Mouse (Mus musculus): ENCODE measurements around the gene Wnt5a.

Gene Wnt5a

DNA sequence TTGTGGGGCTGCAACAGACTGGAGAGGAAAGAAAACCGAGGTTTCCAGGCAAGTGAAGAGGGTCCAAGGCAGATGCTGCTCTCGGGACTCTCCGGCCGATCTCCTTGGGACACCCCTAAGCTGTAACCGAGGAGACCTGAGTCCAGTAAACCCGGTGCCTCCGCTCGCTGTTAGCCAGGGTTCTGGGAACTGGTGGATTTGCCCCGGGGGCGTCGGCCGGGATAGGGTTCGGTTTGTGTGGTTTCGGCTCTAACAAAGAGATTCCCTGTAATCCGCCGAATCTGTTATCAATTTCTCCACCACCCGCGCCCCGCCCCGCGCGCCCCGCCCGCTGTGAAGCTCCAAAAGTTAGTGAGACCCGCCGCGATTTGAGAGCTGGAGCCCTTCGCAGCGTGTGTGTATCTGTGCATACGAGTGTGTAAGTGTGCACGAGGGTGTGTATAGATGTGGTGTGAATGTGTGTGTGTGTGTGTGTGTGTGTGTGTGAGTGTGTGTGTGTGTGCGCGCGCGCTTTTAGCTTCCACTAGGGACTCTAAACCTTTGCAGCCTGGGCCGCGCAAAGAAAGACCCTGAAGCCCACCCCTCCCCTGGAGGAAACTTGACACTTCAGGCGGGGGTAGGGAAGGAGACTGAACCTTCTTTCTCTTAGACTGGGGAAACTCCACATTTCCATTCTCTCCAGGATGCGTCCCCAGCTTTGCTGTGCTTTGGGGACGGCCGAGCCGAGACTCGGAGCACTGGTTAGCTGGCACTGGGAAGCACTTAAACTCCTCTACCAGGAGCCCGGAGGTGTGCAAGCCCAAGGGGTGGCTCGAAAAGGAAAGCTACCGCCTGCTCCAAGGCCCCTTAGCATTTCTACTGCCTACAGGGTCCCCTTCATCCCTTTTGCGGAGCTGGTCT is 5.1 kb downstream of the Wnt5a start:
- DNase-seq, result no peak

DNA sequence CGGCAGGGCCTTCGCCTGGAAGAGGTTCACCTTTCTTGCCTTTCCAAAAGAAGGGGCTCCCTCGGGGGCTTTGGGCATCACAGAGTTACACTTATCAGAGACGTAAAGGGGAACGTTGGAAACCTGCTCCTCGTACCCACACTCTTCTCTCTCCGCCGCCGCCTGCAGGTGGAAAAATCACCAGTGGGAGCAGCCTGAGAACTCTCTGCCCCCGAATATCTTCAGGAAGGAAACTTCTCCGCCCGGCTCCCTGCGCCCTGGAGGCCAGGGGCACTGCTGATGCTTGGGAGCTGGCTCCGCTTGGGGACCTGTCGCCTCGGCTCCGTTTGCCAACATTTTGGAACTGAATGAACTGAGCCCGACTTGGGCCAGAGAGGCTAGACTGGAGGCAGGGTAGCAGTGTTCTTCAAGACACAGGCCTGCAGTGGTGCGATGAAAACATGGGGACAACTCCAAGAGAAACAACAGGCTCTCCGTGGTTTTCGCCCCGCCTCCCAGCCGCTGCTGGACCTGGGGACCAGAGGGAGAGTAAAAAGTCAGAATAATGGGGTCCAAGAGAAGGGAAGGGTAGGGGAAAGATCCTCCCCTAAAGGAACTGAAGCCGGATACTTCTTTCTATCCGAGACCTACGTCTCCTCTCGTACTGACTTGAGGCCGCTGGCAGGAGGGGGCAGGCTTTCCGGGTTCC is 5.9 kb downstream of the Wnt5a start:
- DNase-seq, result no peak

DNA sequence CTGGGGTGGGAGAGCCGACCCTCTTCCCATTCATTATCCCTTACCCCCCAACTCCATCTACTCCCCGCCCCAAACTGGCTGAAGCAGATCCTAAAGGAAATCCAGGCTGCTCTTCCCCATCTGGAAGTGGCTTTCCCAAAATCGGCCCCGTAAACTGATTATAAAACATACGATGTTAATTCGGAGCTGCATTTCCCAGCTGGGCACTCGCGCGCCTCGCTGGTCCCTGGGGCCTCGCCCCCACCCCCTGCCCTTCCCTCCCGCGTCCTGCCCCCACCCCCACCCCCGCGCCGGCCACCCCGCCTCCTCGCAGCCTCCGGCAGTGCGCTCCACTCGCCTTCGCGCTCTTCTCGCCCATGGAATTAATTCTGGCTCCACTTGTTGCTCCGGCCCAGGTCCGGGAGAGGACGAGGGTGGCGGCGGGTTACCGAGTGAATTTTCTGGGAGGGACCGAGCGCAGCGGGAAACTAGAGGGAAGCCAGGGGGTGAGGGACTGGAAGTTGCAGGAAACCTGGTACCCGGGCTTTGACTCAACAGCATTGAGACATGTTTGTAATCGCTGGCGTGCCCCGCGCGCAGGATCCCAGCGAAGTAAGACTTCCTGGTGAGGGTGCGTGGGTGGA is 6.6 kb downstream of the Wnt5a start:
- DNase-seq, result no peak

DNA sequence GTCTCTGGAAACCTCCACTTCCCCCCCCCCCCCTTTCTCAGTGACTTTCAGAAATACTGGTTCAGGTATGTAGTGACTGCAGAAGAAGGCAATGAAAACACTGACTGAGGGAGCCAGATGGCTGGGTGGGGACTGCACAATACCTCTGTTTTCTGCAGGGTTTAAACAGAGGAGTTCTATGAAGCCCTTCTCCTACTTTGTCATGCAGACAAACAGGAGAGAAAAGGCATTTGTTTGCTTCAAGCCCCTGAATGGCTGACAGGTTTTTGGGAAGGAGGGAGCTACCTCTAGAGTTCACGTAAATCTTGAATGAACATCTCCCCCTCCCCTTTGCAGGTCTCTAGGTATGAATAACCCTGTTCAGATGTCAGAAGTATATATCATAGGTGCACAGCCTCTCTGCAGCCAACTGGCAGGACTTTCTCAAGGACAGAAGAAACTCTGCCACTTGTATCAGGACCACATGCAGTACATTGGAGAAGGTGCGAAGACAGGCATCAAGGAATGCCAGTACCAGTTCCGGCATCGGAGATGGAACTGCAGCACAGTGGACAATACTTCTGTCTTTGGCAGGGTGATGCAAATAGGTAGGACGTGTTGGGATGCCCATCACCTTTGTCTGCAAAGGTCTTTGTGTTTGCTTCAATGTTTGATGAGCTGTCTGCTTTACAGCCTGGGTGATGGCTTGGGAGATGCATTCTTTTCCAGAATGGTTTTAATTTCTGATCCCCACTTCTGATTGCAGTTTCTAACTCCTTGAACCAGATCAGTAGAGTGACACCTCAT is 8.4 kb downstream of the Wnt5a start:
- DNase-seq, result no peak

DNA sequence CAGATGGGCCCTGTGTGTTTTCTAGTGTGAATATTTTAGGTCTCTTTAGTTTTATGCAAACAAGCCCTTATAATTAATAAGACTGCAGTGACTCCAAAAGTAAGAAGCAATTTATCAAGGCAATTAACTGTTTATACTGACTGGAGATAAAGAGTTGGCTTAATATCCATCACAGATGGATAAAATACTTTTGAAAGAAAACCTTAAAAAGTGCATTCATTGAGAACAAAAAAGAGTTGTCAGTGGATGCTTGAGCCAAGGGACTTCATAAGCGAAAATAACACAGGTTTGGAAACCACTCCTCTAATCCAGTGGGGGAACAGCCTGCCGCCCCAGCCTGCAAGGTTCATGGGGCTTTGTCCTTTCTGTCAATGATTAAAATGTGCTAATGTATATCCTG is 9.6 kb downstream of the Wnt5a start:
- no peak for DNase-seq

DNA sequence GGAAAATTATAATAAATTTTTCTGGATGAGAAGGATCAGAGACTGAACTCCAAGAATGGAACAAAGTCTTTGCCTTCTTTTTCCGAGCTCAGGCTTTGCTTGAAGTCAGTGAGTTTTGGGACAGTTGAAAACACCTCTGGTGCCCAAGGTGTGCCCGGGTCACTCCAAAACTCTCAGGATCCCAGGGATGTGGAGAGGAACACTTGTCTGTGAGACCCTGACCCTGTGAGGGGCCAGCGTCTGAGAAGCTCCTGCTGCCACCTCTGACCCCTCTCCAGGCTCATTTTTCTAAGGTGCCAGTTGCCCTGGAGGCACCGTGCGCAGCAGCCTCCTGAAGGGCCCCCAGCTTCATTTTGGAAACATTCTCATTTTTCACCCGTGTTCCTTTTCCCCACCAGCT is 10.8 kb downstream of the Wnt5a start:
- DNase-seq, result no peak

DNA sequence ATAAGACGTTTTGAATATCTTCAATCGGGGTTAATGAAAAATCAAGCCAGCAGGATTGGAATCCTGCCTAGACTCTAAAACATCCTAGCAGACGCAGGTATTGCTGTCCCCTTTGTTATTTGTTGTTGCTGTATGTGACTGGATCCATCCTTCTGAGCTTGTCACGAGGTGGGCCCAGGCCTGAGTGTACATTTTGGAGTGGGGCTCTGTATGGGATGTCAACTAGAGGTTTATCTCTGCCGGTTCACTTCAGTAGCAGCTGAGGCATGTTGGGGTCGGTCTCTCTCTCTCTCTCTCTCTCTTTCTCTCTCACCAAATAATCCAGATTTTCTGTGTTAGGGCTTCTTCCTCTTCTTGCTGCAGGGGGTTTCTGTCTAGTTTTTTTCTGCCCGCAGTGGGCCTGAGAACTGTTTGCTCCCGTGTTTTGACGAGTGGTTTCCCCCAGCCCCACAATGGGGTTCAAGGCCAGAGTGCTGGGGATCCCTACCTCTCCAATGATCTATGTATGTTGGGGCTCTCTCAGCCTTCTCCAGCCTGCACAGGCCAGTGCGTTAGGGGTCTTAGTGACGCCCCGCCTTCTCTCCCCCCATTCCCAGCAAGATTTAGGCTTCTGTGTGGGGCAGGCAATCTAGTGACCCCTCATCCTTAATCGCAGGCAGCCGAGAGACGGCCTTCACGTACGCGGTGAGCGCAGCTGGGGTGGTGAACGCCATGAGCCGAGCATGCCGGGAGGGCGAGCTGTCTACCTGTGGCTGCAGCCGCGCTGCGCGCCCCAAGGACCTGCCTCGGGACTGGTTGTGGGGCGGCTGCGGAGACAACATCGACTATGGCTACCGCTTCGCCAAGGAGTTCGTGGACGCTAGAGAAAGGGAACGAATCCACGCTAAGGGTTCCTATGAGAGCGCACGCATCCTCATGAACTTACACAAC is 13.3 kb downstream of the Wnt5a start:
- no peak for DNase-seq

DNA sequence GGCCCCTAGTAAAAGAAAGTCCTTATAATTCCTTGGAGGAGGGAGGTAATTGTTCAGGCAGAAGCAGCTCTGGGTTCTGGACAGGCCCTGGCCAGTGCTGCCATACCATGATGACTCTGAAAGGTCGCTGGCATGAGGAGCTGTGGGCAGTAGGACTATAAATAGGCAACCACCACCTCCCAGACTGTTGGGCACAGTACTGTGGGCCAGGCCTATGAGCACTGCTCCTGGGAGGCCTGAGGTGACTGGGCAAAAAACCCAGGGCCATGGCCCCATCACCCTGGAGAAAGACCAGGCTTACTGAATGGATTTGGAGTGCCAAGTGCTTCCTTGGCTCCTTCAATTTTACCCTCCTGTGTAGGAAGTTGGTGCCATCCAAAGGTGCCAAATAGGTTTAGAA is 16.6 kb downstream of the Wnt5a start:
- DNase-seq, result no peak

DNA sequence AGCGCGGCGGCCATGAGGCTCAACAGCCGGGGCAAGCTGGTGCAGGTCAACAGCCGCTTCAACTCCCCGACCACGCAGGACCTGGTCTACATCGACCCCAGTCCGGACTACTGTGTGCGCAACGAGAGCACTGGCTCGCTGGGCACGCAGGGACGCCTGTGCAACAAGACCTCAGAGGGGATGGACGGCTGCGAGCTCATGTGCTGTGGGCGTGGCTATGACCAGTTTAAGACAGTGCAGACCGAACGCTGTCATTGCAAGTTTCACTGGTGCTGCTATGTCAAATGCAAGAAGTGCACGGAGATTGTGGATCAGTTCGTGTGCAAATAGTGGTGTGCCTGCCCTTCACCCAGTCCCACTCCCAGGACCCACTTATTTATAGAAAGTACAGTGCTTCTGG is 18.1 kb downstream of the Wnt5a start:
- no peak for DNase-seq

DNA sequence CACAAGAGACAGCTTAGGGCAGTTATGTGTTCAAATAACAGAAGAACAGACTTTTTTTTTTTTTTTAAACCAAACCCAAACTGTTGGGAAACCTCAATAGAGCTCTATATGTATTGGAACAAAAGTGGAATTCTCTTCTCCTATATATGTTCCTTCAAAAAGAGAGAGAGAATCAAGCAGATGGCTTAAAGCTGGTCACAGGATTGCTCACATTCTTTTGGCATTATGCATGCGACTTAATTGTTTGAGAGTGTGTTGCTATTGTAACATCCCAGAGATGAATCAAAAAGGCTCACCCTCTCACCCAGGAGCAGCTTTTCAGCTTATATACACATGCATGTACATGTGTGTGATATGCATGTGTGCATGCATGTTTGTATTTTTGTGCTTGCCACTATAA is 21.0 kb downstream of the Wnt5a start:
- no peak for DNase-seq

DNA sequence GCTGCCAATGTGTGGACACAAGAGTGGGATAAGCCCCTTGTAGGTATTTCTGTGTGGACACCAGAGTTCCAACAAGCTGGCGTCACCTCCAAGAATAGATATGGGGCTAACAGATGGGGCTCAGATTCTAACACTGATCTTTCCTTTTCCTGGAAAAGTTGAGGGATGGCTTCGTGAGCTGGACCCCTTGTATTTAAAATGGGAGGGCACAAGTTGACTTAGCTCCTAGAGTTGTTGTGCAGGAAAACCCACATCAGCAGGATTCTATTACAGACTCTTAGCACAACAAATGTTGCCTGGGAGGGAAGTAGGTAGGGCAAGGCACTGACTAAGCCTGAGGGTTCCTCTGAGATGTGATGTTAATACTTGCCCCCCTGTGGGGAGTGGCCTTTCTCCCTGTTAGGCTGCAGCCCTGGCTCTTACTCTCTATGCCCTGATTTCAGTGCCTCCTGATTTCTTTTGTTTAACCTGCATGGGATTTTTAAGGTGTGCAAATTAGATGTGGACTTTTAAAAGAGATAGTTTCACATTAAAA is 23.7 kb downstream of the Wnt5a start:
- no peak for DNase-seq

DNA sequence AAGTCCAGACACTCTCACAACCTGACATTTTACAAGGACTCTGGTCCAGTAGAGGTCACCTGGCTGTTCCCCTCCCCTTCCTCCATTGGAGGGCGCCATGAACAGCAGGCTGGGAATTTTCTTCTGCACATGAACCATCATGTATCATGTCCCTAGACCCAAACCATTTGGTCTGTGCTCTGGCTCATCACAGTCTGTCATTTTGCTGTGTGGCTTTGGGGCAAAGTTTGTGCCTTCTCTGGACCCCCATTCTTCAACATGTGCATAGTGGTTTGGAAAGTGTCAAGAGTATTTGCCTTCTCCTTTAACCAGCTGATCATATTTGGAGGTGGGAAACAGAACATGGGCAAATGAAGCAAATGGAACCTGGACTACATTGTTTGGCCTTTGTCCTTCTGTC is 27.0 kb downstream of the Wnt5a start:
- no peak for DNase-seq

DNA sequence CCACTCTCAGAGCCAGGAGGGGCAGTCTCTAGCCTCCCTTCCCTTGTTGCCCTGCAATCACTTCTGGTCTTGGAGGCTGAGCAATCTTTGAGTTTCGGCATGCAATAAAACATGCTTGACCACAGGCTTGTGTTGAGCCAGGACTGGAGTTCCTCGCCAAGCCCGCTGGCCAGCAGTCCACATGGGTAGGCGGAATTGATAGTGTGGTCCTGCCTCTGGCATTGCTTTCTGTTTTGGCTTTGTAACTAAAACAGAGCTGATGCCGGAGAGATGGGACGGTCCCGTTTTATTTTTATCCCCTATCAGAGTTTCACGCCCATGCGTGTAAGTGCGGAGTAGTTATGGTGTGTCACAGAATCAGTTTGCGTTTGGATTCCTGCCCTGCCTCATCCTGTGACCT is 28.4 kb downstream of the Wnt5a start:
- no peak for DNase-seq

DNA sequence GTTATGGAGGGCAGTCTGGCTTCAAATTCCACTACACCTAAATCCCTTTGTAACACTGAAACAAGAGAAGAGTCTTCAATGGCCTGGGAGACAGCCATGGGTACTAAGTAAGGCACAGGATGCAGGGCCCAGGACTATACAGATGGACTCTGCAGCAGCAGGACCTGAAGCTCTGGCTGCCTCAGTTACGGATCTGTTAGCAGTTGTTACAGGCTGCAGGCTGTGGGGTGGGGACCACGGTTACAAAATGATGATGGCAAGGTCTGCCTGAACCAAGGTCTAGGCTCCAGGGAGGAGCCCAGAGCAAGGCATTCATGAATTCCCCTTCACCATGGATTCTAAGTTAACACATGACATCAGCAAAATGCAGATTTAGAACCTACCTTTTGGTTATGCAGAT is 29.3 kb downstream of the Wnt5a start:
- no peak for DNase-seq

DNA sequence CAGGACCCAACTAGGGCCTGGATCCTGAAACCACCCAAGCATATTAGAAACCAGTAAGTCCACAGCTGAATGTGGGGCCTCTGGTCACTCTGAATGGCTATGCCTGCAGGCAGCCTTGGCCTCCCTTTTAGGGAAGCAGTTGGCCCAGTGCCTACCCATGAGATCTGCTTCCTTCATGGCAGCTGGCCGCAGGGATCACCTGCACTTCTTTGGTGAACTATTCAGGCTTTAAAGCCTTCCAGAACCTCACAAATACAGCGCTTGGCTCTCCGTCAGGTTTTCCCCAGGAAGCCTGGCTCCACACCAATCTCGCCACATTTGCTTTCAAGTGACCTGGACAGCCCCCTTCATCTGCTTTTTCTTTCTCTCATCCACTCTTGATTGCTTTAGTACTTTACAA is 31.3 kb downstream of the Wnt5a start:
- peak; percentile 75 for DNase-seq

DNA sequence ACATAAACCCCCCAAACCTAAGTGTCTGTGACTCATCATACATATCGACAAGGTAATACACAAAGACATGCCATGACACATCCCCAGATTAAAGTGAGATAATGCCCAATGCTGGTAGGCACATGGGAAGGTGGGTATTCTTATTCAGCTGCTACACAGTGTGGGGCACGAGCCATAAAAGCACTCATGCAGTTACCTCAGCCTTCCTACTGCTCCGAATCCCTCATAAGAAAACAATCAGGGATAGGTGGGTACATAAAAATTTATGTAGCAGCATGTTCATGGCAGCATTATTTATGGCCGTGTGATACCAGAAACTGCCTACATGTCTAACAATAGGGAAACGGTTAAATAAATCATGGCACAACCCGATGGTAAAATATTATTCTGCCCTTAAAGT is 35.0 kb downstream of the Wnt5a start:
- no peak for DNase-seq

DNA sequence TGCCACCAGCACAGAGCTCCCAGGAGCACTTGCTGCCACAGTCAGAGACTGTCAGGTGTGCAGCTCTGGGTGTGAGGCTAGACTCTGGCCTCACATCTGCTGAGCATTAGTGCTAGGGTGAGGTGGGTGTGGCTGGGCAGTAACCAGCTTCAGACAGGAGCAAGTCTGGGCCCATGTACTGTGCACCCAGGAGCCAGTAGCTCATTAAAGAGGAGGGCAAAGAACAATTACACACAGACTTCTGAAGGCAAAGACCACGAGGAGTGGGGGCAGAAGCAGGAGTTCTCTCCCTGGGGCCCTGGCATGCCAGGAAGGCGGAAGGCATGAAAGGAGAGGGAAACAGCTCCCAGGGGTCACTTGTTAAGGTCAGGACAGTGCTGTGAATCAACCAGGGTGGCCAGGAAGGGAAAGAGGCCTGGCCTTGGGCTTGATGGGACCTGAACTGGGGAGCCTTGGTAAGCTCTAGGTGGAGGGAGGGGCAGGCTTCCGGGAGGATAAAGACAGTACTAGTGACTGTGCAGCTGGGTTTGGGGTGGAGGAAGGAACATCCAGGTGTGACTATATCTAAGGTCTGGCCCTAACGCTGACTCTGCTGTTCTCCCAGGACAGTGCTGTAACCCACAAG is 37.7 kb downstream of the Wnt5a start:
- DNase-seq, result no peak

DNA sequence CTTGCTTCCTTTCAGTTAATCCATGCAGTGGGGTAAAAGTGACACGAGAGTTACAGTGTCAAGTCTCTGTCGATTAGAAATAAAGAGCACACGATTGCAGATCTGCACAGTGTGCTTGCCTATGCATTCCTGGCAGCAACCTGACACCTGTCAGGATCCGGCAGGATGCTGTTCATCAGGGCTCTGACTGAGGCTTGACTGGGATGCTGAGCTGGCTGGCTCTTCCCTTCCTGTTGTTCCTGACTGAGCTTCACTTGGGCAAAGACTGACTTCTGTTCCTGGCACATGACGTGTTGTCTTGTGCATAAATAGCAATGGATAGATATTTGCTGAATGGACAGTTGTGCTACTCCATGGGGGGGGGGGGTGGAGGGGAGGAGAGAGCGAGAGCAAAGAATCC is 57.3 kb downstream of the Wnt5a start:
- DNase-seq, result no peak
